Mouse (Mus musculus) frontal cortex, adult 2 months (tissue): ENCODE results near the gene Sertad1. TPM values are rescaled to one million over a fixed set of nuclear protein-coding genes. Genes with fewer than 3 reads are reported as not detected.

Experiments used
- DNase-seq, 2 experiments: peaks; one replicate each; pipeline ENCODE4 v3.0.0; 2022; ENCODE audit warnings: low spot score in 1 of 2; ENCODE audit errors: extremely low spot score in 1 of 2
- polyA plus RNA-seq: library from polyadenylated mRNA; depleted of rRNA; stranded (reverse); fragments of >200 nt; gene quantifications from 2 replicates; pipeline ENCODE4 v1.2.3, GENCODE M21; 2012; rRNA removed

Gene Sertad1
- 14.0 and 16.9 TPM in 2 replicates for polyA plus RNA-seq

GRCm38 (mm10) chr7:27486770-27487697 is at the start of gene Sertad1:
Sertad1 (plus strand) TSS chr7:27486910.
- DNase-seq, result peak; percentile 99 to 100

- peak in 1 of 2 experiments; percentile 14 for DNase-seq
Observed at GRCm38 (mm10) chr7:27437544-27437943, 49.2 kb upstream of the Sertad1 start.

GRCm38 (mm10) chr7:27440014-27440413 is 46.7 kb upstream of the Sertad1 start:
- DNase-seq, result no peak

- peak in 1 of 2 experiments; percentile 6 for DNase-seq
Observed at GRCm38 (mm10) chr7:27446051-27446450, 40.7 kb upstream of the Sertad1 start.

GRCm38 (mm10) chr7:27446521-27447418 is 39.9 kb upstream of the Sertad1 start:
- peak; percentile 48 to 80 for DNase-seq

- DNase-seq, result peak; percentile 98 to 99
Observed at GRCm38 (mm10) chr7:27447419-27448286, 39.1 kb upstream of the Sertad1 start, which contains the start of the genes Sptbn4 and Blvrb. Sptbn4 (minus strand) TSS chr7:27447686. Blvrb (plus strand) TSS chr7:27447978.

- peak in 1 of 2 experiments; percentile 35 for DNase-seq
Observed at GRCm38 (mm10) chr7:27448421-27449206, 38.1 kb upstream of the Sertad1 start.

- peak; percentile 36 to 83 for DNase-seq
Observed at GRCm38 (mm10) chr7:27449256-27449862, 37.4 kb upstream of the Sertad1 start.

- DNase-seq, result no peak
Observed at GRCm38 (mm10) chr7:27451359-27451758, 35.4 kb upstream of the Sertad1 start.

- no peak for DNase-seq
Observed at GRCm38 (mm10) chr7:27452206-27452770, 34.4 kb upstream of the Sertad1 start.

- DNase-seq, result no peak
Observed at GRCm38 (mm10) chr7:27454461-27455121, 32.1 kb upstream of the Sertad1 start.

- DNase-seq, result no peak
Observed at GRCm38 (mm10) chr7:27455273-27455672, 31.4 kb upstream of the Sertad1 start.

GRCm38 (mm10) chr7:27458614-27459013 is 28.1 kb upstream of the Sertad1 start:
- no peak for DNase-seq

- no peak for DNase-seq
Observed at GRCm38 (mm10) chr7:27459640-27460039, 27.1 kb upstream of the Sertad1 start.

GRCm38 (mm10) chr7:27460477-27460876 is 26.2 kb upstream of the Sertad1 start:
- DNase-seq, result no peak

- DNase-seq, result no peak
Observed at GRCm38 (mm10) chr7:27467648-27468047, 19.1 kb upstream of the Sertad1 start.

GRCm38 (mm10) chr7:27471390-27472120 is 15.2 kb upstream of the Sertad1 start:
- no peak for DNase-seq
